Mouse (Mus musculus): ENCODE data around the gene Avpi1.

GRCm38 (mm10) chr19:42104681-42105080 is 24.2 kb downstream of the Avpi1 start:
- TF ChIP-seq CTCF (IDR thresholded peaks at IDR 0.05; ENCODE audit: control insufficient read depth, insufficient read depth, insufficient read length) (no peak), MAX (IDR thresholded peaks at IDR 0.05) (no peak), MYOG (IDR thresholded peaks at IDR 0.05; ENCODE audit: control insufficient read depth, extremely low read depth, insufficient read length) (no peak), CEBPB (IDR thresholded peaks at IDR 0.05; ENCODE audit: low read depth) (no peak)

Data from C2C12 (cell line).